Mouse (Mus musculus): ENCODE data around the gene Golgb1.

Golgb1 gene

GRCm38 (mm10) chr16:36946459-36947159 is 71.7 kb downstream of the Golgb1 start:
- no peak for DNase-seq

GRCm38 (mm10) chr16:36947646-36948197 is 72.8 kb downstream of the Golgb1 start:
- no peak for DNase-seq

- DNase-seq: no peak
Observed at GRCm38 (mm10) chr16:36949614-36950336, 74.8 kb downstream of the Golgb1 start.

- peak; percentile 52 to 75 for DNase-seq
Observed at GRCm38 (mm10) chr16:36951029-36951428, 76.1 kb downstream of the Golgb1 start.

GRCm38 (mm10) chr16:36955106-36955505 is 80.2 kb downstream of the Golgb1 start:
- DNase-seq: no peak

GRCm38 (mm10) chr16:36963415-36963814 is 88.5 kb downstream of the Golgb1 start:
- DNase-seq: no peak

- DNase-seq: no peak
Observed at GRCm38 (mm10) chr16:36979127-36979526, 104.2 kb downstream of the Golgb1 start.

All from cerebellum, postnatal 25 days (tissue).